Mouse (Mus musculus) lung, embryonic 14.5 days (tissue): ENCODE results near the gene Rps15a. TPM values are rescaled to one million over a fixed set of nuclear protein-coding genes. Genes with fewer than 3 reads are reported as not detected.

ENCODE experiments used
- ATAC-seq: fragments of 200-750 bp; cut with Nextera tagmentation; 2 replicates; pipeline ENCODE4 v1.8.0; 2017; ENCODE audit warnings: mild to moderate bottlenecking, moderate TSS enrichment, moderate library complexity; ENCODE audit not compliant: insufficient read depth
- DNase-seq: peaks from one replicate; pipeline ENCODE4 v3.0.0-alpha.2; 2015
- H3K27ac ChIP-seq: fragments of 300-500 bp; sonication (generic); 2 replicates; pipeline ENCODE4 v1.5.1; 2014; ENCODE audit warnings: low read depth, mild to moderate bottlenecking, moderate library complexity
- H3K27me3 ChIP-seq: fragments of 300-500 bp; sonication (generic); 2 replicates; pipeline ENCODE4 v1.6.1; 2014; ENCODE audit warnings: low read length, control low read depth; ENCODE audit not compliant: insufficient read depth
- H3K36me3 ChIP-seq: fragments of 300-500 bp; sonication (generic); 2 replicates; pipeline ENCODE4 v1.6.1; 2014; ENCODE audit warnings: control low read depth; ENCODE audit not compliant: insufficient read depth
- H3K4me1 ChIP-seq: fragments of 300-500 bp; sonication (generic); 2 replicates; pipeline ENCODE4 v1.6.1; 2014; ENCODE audit warnings: antibody characterized with exemption, control low read depth; ENCODE audit not compliant: insufficient read depth
- H3K4me2 ChIP-seq: fragments of 300-500 bp; sonication (generic); 2 replicates; pipeline ENCODE4 v1.6.1; 2014; ENCODE audit warnings: mild to moderate bottlenecking
- H3K4me3 ChIP-seq: fragments of 300-500 bp; sonication (generic); 2 replicates; pipeline ENCODE4 v1.5.1; 2014; ENCODE audit warnings: low read depth, low read length
- H3K9ac ChIP-seq: fragments of 300-500 bp; sonication (generic); 2 replicates; pipeline ENCODE4 v1.6.1; 2014
- H3K9me3 ChIP-seq: fragments of 300-500 bp; sonication (generic); 2 replicates; pipeline ENCODE4 v1.6.1; 2016; ENCODE audit warnings: low read depth, low read length, control low read depth
- CTCF ChIP-seq: IDR thresholded peaks from 2 replicates; pipeline ENCODE4 v1.5.1; 2016; ENCODE audit warnings: antibody characterized with exemption, low read depth
- WGBS: fragments of 180-500 bp; shearing (Covaris S2); extraction: QIAGEN DNeasy Blood & Tissue Kit; methylation state at CpG from one replicate; pipeline ENCODE4 v1.1.7; 2014; 5-methylcytosine and 5-hydroxymethylcytosine counted together
- polyA plus RNA-seq: library from polyadenylated mRNA; unstranded; fragments of >200 nt; fragmentation: Nextera tagmentation; extraction: Ambion mirVana; gene quantifications from 2 replicates; pipeline ENCODE4 v1.2.1, GENCODE M21; 2014

The Rps15a gene
- polyA plus RNA-seq, 1 experiment from 2014 or later: 868 TPM

- ATAC-seq: no peak
- Histone ChIP-seq H3K9ac (no peak overlapping the region), H3K4me3 (no peak overlapping the region), H3K4me1 (0 out of 2 replicates have a peak, but pooled peaks cover 3% of the 10 kb centered on the region), H3K27me3 (no peaks in the 10 kb centered on the region), H3K27ac (no peak overlapping the region), H3K36me3 (peaks cover 78% of the 10 kb centered on the region), H3K4me2 (no peak overlapping the region), H3K9me3 (no peaks in the 10 kb centered on the region)
- no peak for TF ChIP-seq CTCF
- DNase-seq: no peak
- 95% methylated on average over 7 of the region's 7 CpGs for WGBS
These were observed 6.2 kb upstream of the Rps15a start for GRCm38 (mm10) chr7:118122235-118122634.

GRCm38 (mm10) chr7:118120654-118121053 is 4.7 kb upstream of the Rps15a start:
- H3K27ac ChIP-seq: no peak overlapping the region
- no peak for TF ChIP-seq CTCF
- peaks cover 64% of the 10 kb centered on the region for H3K36me3 ChIP-seq

GRCm38 (mm10) chr7:118119946-118120345 is 4.0 kb upstream of the Rps15a start:
- Histone ChIP-seq H3K4me3 (no peak overlapping the region), H3K27ac (peak overlapping the region; percentile 56; the same call in 1 of the 2 replicates), H3K36me3 (peaks cover 63% of the 10 kb centered on the region), H3K4me2 (no peak overlapping the region), H3K9me3 (no peaks in the 10 kb centered on the region), H3K27me3 (no peaks in the 10 kb centered on the region), H3K9ac (no peak overlapping the region), H3K4me1 (no peaks in the 10 kb centered on the region)
- no peak for TF ChIP-seq CTCF
- WGBS: 57% methylated on average over 5 of the region's 5 CpGs
- DNase-seq (no peak), ATAC-seq (no peak)

More at GRCm38 (mm10) chr7:118120654-118121053, 4.7 kb upstream of the Rps15a start:
- no peak overlapping the region for H3K9ac ChIP-seq
- no peaks in the 10 kb centered on the region for H3K9me3 ChIP-seq
- no peaks in the 10 kb centered on the region for H3K27me3 ChIP-seq
- ATAC-seq (no peak), DNase-seq (no peak)
- H3K4me1 ChIP-seq: no peaks in the 10 kb centered on the region
- no peak overlapping the region for H3K4me2 ChIP-seq
- 79% methylated on average over 1 of the region's 1 CpGs for WGBS
- H3K4me3 ChIP-seq: no peak overlapping the region

GRCm38 (mm10) chr7:118119142-118119541 is 3.2 kb upstream of the Rps15a start:
- ATAC-seq: no peak
- no peak overlapping the region for H3K4me3 ChIP-seq

GRCm38 (mm10) chr7:118118426-118118825 is 2.4 kb upstream of the Rps15a start:
- H3K4me2 ChIP-seq: no peak overlapping the region
- no peak for TF ChIP-seq CTCF
- H3K4me1 ChIP-seq: peaks cover 11% of the 10 kb centered on the region
- ATAC-seq: no peak
- no peak overlapping the region for H3K4me3 ChIP-seq
- DNase-seq: no peak
- H3K9ac ChIP-seq: no peak overlapping the region
- H3K9me3 ChIP-seq: no peaks in the 10 kb centered on the region
- H3K27me3 ChIP-seq: no peaks in the 10 kb centered on the region
- H3K36me3 ChIP-seq: peaks cover 67% of the 10 kb centered on the region
- H3K27ac ChIP-seq: no peak overlapping the region
- WGBS: 78% methylated on average over 3 of the region's 3 CpGs

More at GRCm38 (mm10) chr7:118119142-118119541, 3.2 kb upstream of the Rps15a start:
- no peaks in the 10 kb centered on the region for H3K27me3 ChIP-seq
- no peak overlapping the region for H3K9ac ChIP-seq
- H3K4me2 ChIP-seq: no peak overlapping the region
- H3K36me3 ChIP-seq: peaks cover 67% of the 10 kb centered on the region
- no peaks in the 10 kb centered on the region for H3K9me3 ChIP-seq
- no peak for TF ChIP-seq CTCF
- WGBS: 50% methylated on average over 2 of the region's 2 CpGs
- no peak for DNase-seq
- 0 out of 2 replicates have a peak overlapping the region, but pooled peaks have one; percentile 56 for H3K27ac ChIP-seq
- 0 out of 2 replicates have a peak, but pooled peaks cover 4% of the 10 kb centered on the region for H3K4me1 ChIP-seq

- Histone ChIP-seq H3K27ac (peak overlapping the region; percentile 16; the same call in 1 of the 2 replicates), H3K4me2 (no peak overlapping the region), H3K36me3 (peaks cover 67% of the 10 kb centered on the region), H3K4me1 (peaks cover 14% of the 10 kb centered on the region), H3K9me3 (no peaks in the 10 kb centered on the region), H3K27me3 (no peaks in the 10 kb centered on the region), H3K9ac (no peak overlapping the region), H3K4me3 (no peak overlapping the region)
- DNase-seq: no peak
- TF ChIP-seq CTCF: no peak
- no peak for ATAC-seq
- WGBS: 47% methylated on average over 4 of the region's 4 CpGs
These were observed 1.7 kb upstream of the Rps15a start for GRCm38 (mm10) chr7:118117539-118118210.

GRCm38 (mm10) chr7:118116787-118117538 is 975 bp upstream of the Rps15a start:
- ATAC-seq: peak; percentile 11; the same call in 1 of the 2 replicates
- Histone ChIP-seq H3K36me3 (peaks cover 67% of the 10 kb centered on the region), H3K9me3 (no peaks in the 10 kb centered on the region), H3K9ac (peak overlapping the region; percentile 58; the same call in 1 of the 2 replicates), H3K4me3 (peak overlapping the region; percentile 98), H3K27me3 (no peaks in the 10 kb centered on the region), H3K4me2 (peak overlapping the region; percentile 72), H3K4me1 (peaks cover 14% of the 10 kb centered on the region), H3K27ac (peak overlapping the region; percentile 16; the same call in 1 of the 2 replicates)
- no peak for DNase-seq
- no peak for TF ChIP-seq CTCF
- WGBS: 19% methylated on average over 8 of the region's 8 CpGs
